Mouse (Mus musculus): ENCODE measurements around the gene 4930595M18Rik. TPM values are rescaled to one million over a fixed set of nuclear protein-coding genes. Genes with fewer than 3 reads are reported as not detected.

Gene 4930595M18Rik
- not detected in 2 replicates for polyA plus RNA-seq (2015; fragmentation: Nextera tagmentation; extraction: Ambion mirVana)

GRCm38 (mm10) chrX:81458021-81458420, at the start of gene 4930595M18Rik:
TSS of gene 4930595M18Rik (minus strand) at chrX:81458121.

Measured in spleen, postnatal 0 days (tissue).